Mouse (Mus musculus) A20 (cell line): ENCODE measurements around the gene Skp1a.

Experiments used
- DNase-seq: peaks from one replicate; pipeline ENCODE4 v3.0.0-alpha.2; 2011; ENCODE audit warnings: low read depth, low spot score

Skp1a gene

GRCm38 (mm10) chr11:52253674-52254375, 22.0 kb downstream of the Skp1a start:
- peak; percentile 56 for DNase-seq

- DNase-seq: no peak
Measured at GRCm38 (mm10) chr11:52255077-52255476, 23.3 kb downstream of the Skp1a start.

GRCm38 (mm10) chr11:52257376-52257775, 25.6 kb downstream of the Skp1a start:
- DNase-seq: no peak

- DNase-seq: no peak
Measured at GRCm38 (mm10) chr11:52258711-52259110, 26.9 kb downstream of the Skp1a start.

- DNase-seq: peak; percentile 39
Measured at GRCm38 (mm10) chr11:52260878-52261277, 29.1 kb downstream of the Skp1a start.

- DNase-seq: peak; percentile 74
Measured at GRCm38 (mm10) chr11:52261937-52262336, 30.1 kb downstream of the Skp1a start.

- no peak for DNase-seq
Measured at GRCm38 (mm10) chr11:52262338-52262737, 30.5 kb downstream of the Skp1a start.

GRCm38 (mm10) chr11:52264871-52265270, 33.1 kb downstream of the Skp1a start:
- no peak for DNase-seq

GRCm38 (mm10) chr11:52265616-52266307, 34.0 kb downstream of the Skp1a start:
- DNase-seq: no peak

GRCm38 (mm10) chr11:52267271-52267670, 35.5 kb downstream of the Skp1a start:
- DNase-seq: no peak

GRCm38 (mm10) chr11:52268104-52268835, 36.5 kb downstream of the Skp1a start:
- DNase-seq: no peak

GRCm38 (mm10) chr11:52269841-52270240, 38.0 kb downstream of the Skp1a start:
- DNase-seq: no peak

- DNase-seq: no peak
Measured at GRCm38 (mm10) chr11:52271765-52272495, 40.1 kb downstream of the Skp1a start.

- no peak for DNase-seq
Measured at GRCm38 (mm10) chr11:52272619-52273018, 40.8 kb downstream of the Skp1a start.

- DNase-seq: no peak
Measured at GRCm38 (mm10) chr11:52273183-52273941, 41.6 kb downstream of the Skp1a start.

GRCm38 (mm10) chr11:52273942-52274330, 42.1 kb downstream of the Skp1a start:
- no peak for DNase-seq

- no peak for DNase-seq
Measured at GRCm38 (mm10) chr11:52274456-52275112, 42.8 kb downstream of the Skp1a start.

GRCm38 (mm10) chr11:52275366-52275765, 43.6 kb downstream of the Skp1a start:
- DNase-seq: no peak

GRCm38 (mm10) chr11:52275774-52276555, 44.2 kb downstream of the Skp1a start:
- DNase-seq: no peak

GRCm38 (mm10) chr11:52276961-52277391, 45.2 kb downstream of the Skp1a start:
- no peak for DNase-seq
